Mouse (Mus musculus): ENCODE measurements around the gene Gm5737.

DNA sequence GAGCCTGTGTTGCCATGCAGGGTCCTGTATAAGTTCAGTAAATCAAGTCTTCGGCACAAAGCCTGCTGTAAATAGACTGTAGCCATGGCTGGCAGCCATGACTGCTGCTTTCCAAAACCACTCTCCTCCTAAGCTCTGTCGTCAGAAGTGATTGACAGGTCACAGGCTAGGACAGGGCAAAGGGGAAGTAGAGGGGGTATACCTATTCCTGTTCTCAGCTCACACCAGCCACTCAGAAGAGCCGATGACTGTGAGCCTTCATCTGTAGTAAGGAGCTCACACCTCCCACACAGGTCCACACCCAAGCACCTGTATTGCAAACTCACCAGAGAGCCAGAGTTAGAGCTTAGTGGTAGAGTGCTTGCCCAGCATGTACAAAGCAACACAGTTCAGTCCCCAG lies 15.8 kb upstream of the Gm5737 start:
- TF ChIP-seq CTCF (IDR thresholded peaks at IDR 0.05; ENCODE audit: low read depth, low read length) (no peak), POLR2A (IDR thresholded peaks at IDR 0.05; ENCODE audit: borderline replicate concordance, low read depth, low read length) (no peak)

Data from bone marrow macrophage, adult 2 months (primary cell).